In genomic region chr4:130125935-130126334, GRCm38 (mm10) we compare ENCODE assay signal across 21 mouse cellular contexts. TPM values are rescaled to one million over a fixed set of nuclear protein-coding genes. Genes with fewer than 3 reads are reported as not detected.
DNase-seq lines count a peak whose midpoint lies in the region; ATAC-seq and TF ChIP-seq lines count a peak whose summit lies in the region.
"Had no signal": no experiment of that assay in that cellular context is flagged by ENCODE, and none has a peak within 500 bp of the region (broad histone marks: within the 10 kb centered on the region; RNA-seq: fewer than 3 reads in every experiment).

No protein-coding gene starts in this region.

- peaks cover 1% of the 10 kb centered on the region; the same call in 1 of the 2 replicates for H3K27me3 ChIP-seq in embryonic facial prominence, embryonic 10.5 days (replicated peaks; ENCODE audit: low read depth, poor library complexity, severe bottlenecking)
- H3K27me3 ChIP-seq in forebrain, embryonic 11.5 days (ENCODE audit: control insufficient read depth, insufficient read depth, low read length) = no peaks in the 10 kb centered on the region
- H3K27me3 ChIP-seq: hindbrain, embryonic 12.5 days; midbrain, embryonic 15.5 days had no signal

- ATAC-seq in forebrain, embryonic 11.5 days (replicated peaks; ENCODE audit: low FRiP score) = no peak
- ATAC-seq: activated CD4-positive, CD25-positive, alpha-beta regulatory T cell, adult 4 months; inflammation-experienced regulatory T-cells, adult 6 months; midbrain, embryonic 15.5 days had no signal

- H3K36me3 ChIP-seq in embryonic facial prominence, embryonic 10.5 days (replicated peaks) = peaks cover 73% of the 10 kb centered on the region
- no peaks in the 10 kb centered on the region; the same call in 1 of the 2 replicates for H3K36me3 ChIP-seq in forebrain, embryonic 11.5 days (ENCODE audit: control insufficient read depth, insufficient read depth, low read length)

- H3K9me3 ChIP-seq in embryonic facial prominence, embryonic 10.5 days = no peaks in the 10 kb centered on the region
- H3K9me3 ChIP-seq in forebrain, embryonic 11.5 days (ENCODE audit: control insufficient read depth, low read length) = no peaks in the 10 kb centered on the region
- H3K9me3 ChIP-seq: hindbrain, embryonic 12.5 days; midbrain, embryonic 15.5 days had no signal

- intact Hi-C loops in gastrocnemius, adult 2 months (cut with DNase I) = no loop called here
- intact Hi-C loops in heart, postnatal 36 days (cut with DNase I) = no loop called here

- peaks cover 51% of the 10 kb centered on the region for H3K4me1 ChIP-seq in embryonic facial prominence, embryonic 10.5 days
- no peaks in the 10 kb centered on the region for H3K4me1 ChIP-seq in forebrain, embryonic 11.5 days (replicated peaks; ENCODE audit: control insufficient read depth, insufficient read depth, low read length)
- H3K4me1 ChIP-seq: hindbrain, embryonic 12.5 days; midbrain, embryonic 15.5 days had no signal

- H3K4me3 ChIP-seq in gastrocnemius, adult 2 months = no peak overlapping the region
- no peak overlapping the region for H3K4me3 ChIP-seq in embryonic facial prominence, embryonic 10.5 days
- H3K4me3 ChIP-seq in forebrain, embryonic 11.5 days (ENCODE audit: low read depth, low read length) = no peak overlapping the region
- H3K4me3 ChIP-seq: hindbrain, embryonic 12.5 days; midbrain, embryonic 15.5 days had no signal

- WGBS in embryonic facial prominence, embryonic 10.5 days = 38% methylated on average over 5 of the region's 5 CpGs
- 66% methylated on average over 5 of the region's 5 CpGs for WGBS in forebrain, embryonic 11.5 days

- H3K9ac ChIP-seq in forebrain, embryonic 11.5 days (ENCODE audit: low read length) = no peak overlapping the region
- H3K9ac ChIP-seq: hindbrain, embryonic 12.5 days; midbrain, embryonic 15.5 days had no signal

- H3K4me2 ChIP-seq in forebrain, embryonic 11.5 days (ENCODE audit: low read depth, low read length, severe bottlenecking) = no peak overlapping the region
- H3K4me2 ChIP-seq: hindbrain, embryonic 12.5 days; midbrain, embryonic 15.5 days had no signal

- H3K27ac ChIP-seq in gastrocnemius, adult 2 months = no peak overlapping the region
- peak overlapping the region; percentile 71 for H3K27ac ChIP-seq in embryonic facial prominence, embryonic 10.5 days (replicated peaks)
- no peak overlapping the region for H3K27ac ChIP-seq in forebrain, embryonic 11.5 days (ENCODE audit: low read depth, low read length)
- H3K27ac ChIP-seq: hindbrain, embryonic 12.5 days; midbrain, embryonic 15.5 days; stomach, postnatal 0 days had no signal

- TF ChIP-seq CTCF in gastrocnemius, adult 2 months (IDR thresholded peaks at IDR 0.05) = no peak

- DNase-seq in gastrocnemius, adult 2 months = peak; percentile 50
- DNase-seq in gastrocnemius, postnatal 25 days = no peak
- peak; percentile 82 for DNase-seq in Muller cell, postnatal 12 days (ENCODE audit: inconsistent ontology term)
- DNase-seq in adrenal gland, postnatal 14 days = peak; percentile 69
- peak; percentile 57 for DNase-seq in embryonic facial prominence, embryonic 10.5 days (ENCODE audit: low spot score)
- no peak for DNase-seq in heart, postnatal 36 days
- no peak for DNase-seq in forebrain, embryonic 11.5 days (ENCODE audit: low spot score)
- DNase-seq: cerebellum, adult 18-20 months; cerebellum, postnatal 36 days; gastrocnemius, postnatal 36 days; kidney, adult 8-10 months; kidney, postnatal 25 days; liver; retina, postnatal 1 day had no signal

RNA-seq across cellular contexts. Expression of gene Hcrtr1, which starts 13.2 kb away (rescaled TPM):
- total RNA-seq in gastrocnemius, adult 2 months (2021) = not detected
- total RNA-seq in gastrocnemius, postnatal 25 days (2021) = not detected
- total RNA-seq in adrenal gland, postnatal 14 days (2021) = 0.48 and 0.90 TPM in 2 replicates
- polyA plus RNA-seq in embryonic facial prominence, embryonic 10.5 days (2016; fragmentation: Nextera tagmentation; extraction: Ambion mirVana) = 0.21 and 0.41 TPM in 2 replicates
- not detected for total RNA-seq in heart, postnatal 36 days (2021)
- 0.27 and 0.28 TPM in 2 replicates for polyA plus RNA-seq in forebrain, embryonic 11.5 days (2014; fragmentation: Nextera tagmentation; extraction: Ambion mirVana)
- total RNA-seq: gastrocnemius, postnatal 36 days; megakaryocyte progenitor cell, adult 5-6 weeks had no signal
- polyA plus RNA-seq: activated CD4-positive, CD25-positive, alpha-beta regulatory T cell, adult 4 months; heart, postnatal 0 days; inflammation-experienced regulatory T-cells, adult 6 months had no signal

RNA-seq across cellular contexts. Expression of gene Pef1, which starts 23.6 kb away (rescaled TPM):
- total RNA-seq in gastrocnemius, adult 2 months (2021) = 10 to 100 TPM; 37.3 to 37.5 TPM
- 10 to 100 TPM; 28.9 to 30.5 TPM for total RNA-seq in gastrocnemius, postnatal 25 days (2021)
- total RNA-seq in adrenal gland, postnatal 14 days (2021) = 55.1 and 56.9 TPM in 2 replicates
- polyA plus RNA-seq in embryonic facial prominence, embryonic 10.5 days (2016; fragmentation: Nextera tagmentation; extraction: Ambion mirVana) = 69.2 and 73.2 TPM in 2 replicates
- total RNA-seq in heart, postnatal 36 days (2021) = 10 to 100 TPM; 37.5 to 37.6 TPM
- polyA plus RNA-seq in forebrain, embryonic 11.5 days (2014; fragmentation: Nextera tagmentation; extraction: Ambion mirVana) = 62.7 and 75.8 TPM in 2 replicates

RNA-seq across cellular contexts. Expression of gene Tinagl1, which starts 49.0 kb away (rescaled TPM):
- total RNA-seq in gastrocnemius, adult 2 months (2021) = 10 to 100 TPM; 18.7 to 45.2 TPM
- 10 to 100 TPM; 23.7 to 31.5 TPM for total RNA-seq in gastrocnemius, postnatal 25 days (2021)
- total RNA-seq in adrenal gland, postnatal 14 days (2021) = 131 and 156 TPM in 2 replicates
- polyA plus RNA-seq in embryonic facial prominence, embryonic 10.5 days (2016; fragmentation: Nextera tagmentation; extraction: Ambion mirVana) = 10.7 and 12.3 TPM in 2 replicates
- 10 to 100 TPM; 55.2 to 76.8 TPM for total RNA-seq in heart, postnatal 36 days (2021)
- 7.6 and 7.9 TPM in 2 replicates for polyA plus RNA-seq in forebrain, embryonic 11.5 days (2014; fragmentation: Nextera tagmentation; extraction: Ambion mirVana)
- polyA plus RNA-seq: activated CD4-positive, CD25-positive, alpha-beta regulatory T cell, adult 4 months; inflammation-experienced regulatory T-cells, adult 6 months had no signal

Comparison
In these comparisons a context has a peak if more than half of its experiments do, and no peak if none do; other contexts are left out.
1. DNase-seq: peak in gastrocnemius, adult 2 months (single experiment), Muller cell, postnatal 12 days (single experiment), adrenal gland, postnatal 14 days (single experiment) and embryonic facial prominence, embryonic 10.5 days (single experiment); none in gastrocnemius, postnatal 25 days (single experiment), heart, postnatal 36 days (0 of 2) and forebrain, embryonic 11.5 days (single experiment).